Mouse (Mus musculus): ENCODE measurements around the gene Spata20.
A peak's percentile ranks its signal among the peaks of the same experiment; 100 is the strongest.

The Spata20 gene

DNA sequence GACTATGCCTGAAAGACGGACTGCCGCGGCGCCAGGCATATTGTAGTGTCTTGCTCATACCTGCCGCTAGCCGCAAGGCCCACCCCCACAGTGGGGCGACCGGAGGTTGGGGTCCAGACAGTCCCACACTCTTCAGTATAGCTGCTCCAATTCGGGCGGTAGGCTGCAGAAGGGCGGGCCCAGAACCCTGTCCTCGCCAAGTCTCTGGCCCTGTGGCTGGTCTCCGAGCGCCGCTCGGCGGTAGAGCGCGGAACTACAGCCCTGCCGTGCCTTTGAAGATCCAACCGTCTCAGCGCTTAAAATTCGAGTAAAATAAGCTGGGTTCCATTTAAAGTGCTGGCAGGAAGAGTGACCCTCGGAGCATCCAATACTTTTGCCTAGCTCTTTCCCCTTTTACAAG, at the start of gene Spata20:
Gene Spata20, minus strand, starts transcription at position 179 of the 400 bp plus-strand sequence.
- no peak for DNase-seq (ENCODE audit: low read depth, low spot score)

DNA sequence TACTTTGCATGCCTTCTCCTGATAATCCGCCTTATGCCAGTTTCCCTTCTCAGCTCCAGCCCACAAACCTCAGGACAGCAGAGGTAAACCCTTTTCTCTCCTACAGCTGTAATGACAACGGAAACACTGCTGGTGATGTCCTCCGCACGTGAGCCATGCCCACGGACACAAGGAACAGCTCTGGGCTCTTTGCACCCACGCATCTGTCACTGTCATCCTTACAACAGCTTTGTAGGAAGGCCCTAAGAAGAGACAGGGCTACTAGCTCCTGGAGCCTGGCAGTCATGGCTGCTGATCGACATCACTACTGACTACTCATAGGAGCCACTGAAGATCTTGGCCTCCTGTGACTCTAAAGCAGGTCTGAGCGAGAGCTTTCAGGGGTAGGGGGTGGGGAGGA, 47.2 kb upstream of the Spata20 start:
- no peak for DNase-seq (ENCODE audit: low read depth, low spot score)

DNA sequence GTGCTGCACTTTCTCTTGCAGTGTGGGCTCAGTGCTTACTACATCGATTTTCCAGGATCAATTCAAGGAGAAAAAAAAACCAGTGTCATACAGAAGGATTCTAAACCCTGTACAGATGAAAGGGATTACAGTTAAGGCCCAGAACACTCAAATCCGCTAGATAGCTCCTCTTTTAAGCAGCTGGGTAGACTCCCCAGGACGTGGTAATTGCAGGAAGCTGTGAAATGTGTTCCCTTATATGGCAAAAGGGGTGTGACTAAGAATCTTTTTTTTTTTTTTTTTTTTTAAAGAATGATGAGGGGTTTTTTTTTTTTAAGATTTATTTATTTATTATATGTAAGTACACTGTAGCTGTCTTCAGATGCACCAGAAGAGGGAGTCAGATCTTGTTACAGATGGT, 42.9 kb upstream of the Spata20 start:
- DNase-seq (ENCODE audit: low read depth, low spot score): no peak

DNA sequence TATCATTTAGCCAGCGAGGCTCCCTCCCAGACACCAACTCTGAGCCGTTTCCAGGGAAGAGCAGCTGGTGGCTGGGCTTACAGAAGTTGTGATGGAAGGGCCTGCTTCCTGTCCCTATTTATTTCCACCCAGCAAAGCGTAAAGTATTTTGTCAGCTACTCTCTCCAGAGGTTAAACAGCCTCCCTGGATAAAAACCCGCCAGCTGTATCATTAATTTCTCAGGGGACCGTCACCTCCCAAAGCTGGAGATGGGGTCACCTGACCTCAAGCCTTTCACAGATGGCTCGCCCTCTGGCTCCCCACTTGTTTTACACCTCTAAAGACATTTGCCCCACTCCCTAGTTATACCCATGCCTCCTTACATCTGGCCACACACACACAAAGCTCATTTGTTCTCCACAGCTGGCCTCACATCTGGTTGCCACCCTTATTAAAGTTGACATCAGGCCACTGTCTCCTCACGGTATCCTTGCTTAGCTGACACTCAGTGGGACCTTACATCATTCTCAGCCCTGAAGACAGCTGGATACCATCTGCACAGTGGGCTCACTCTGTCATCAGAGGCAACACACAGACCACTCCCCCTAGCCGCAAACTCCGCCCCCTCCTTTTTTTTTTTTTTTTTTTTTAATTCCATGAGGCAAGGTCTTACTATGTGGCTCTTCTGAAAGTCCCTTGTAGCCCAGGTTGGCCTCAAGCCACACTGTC, 40.3 kb upstream of the Spata20 start:
- no peak for DNase-seq (ENCODE audit: low read depth, low spot score)

DNA sequence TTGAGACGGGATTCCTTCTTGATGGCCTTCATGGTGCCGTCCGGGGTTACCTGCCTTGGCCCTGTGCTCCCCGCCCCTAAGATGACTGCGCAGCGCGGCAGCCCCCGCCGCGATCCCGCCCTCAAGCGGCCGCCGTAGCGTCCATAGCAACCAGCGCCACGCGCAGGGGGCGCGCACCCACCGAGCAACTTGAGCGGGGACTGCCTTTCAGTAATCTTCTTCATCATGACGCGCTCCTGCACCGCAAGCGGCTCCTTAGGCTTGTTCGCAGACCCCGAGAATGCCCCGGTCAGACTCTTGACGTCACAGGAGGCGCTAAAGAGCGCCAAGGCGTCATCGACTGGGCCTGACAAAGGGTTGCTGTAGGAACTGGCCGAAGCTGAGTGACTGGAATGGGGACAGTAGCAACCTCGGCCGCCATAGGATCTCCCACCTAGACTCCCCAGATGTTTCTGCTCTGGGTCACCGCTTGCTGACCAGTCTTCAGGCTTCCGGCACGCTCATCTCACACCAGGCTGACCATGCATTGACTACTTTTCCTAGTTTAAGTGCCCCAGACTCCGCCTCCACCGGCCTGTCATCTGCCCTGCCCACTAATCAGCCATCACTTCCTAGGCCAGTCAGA, 35.4 kb upstream of the Spata20 start, which contains the start of gene Mycbpap:
Gene Mycbpap, minus strand, starts transcription at position 524 of the 625 bp plus-strand sequence.
- DNase-seq (ENCODE audit: low read depth, low spot score): peak; percentile 67

DNA sequence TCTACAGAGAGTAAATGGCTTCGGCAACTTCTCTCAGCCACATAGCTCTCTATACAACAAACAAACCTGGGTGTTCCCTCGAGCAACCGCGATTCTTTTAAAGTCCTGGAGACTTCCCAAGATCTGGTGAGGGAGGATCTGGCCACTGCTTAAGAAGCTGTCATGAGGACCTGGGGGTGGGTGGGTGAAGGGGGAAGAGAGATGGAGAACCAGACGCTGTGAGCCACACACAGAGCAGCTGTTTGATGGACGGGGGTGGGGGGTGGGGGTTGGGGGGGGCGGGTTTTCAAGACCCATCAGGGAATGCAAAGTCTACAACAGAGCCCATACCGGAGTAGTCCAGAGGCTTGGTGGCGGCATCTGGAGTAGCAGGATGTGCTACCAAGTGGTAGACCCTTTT, 27.5 kb upstream of the Spata20 start:
- DNase-seq (ENCODE audit: low read depth, low spot score): no peak

DNA sequence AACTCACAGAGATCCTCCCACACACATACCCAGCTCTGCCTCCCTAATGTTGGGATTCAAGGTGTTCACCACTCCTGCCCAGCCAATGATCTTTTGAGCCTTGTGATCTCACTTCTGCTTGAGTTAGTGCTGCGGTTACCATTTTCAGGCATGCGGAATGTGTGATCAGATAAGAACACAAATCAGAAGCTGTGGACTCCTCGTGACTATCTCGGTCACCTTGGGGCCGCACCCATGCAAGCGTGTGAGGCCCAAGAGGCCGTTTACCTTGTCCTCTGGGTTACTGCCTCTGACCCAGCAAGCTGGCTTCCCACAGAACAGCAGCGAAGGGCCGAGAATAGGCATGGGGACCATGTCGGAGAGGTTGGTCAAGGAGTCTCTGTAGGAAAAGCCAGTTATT, 23.0 kb upstream of the Spata20 start:
- DNase-seq (ENCODE audit: low read depth, low spot score): no peak

DNA sequence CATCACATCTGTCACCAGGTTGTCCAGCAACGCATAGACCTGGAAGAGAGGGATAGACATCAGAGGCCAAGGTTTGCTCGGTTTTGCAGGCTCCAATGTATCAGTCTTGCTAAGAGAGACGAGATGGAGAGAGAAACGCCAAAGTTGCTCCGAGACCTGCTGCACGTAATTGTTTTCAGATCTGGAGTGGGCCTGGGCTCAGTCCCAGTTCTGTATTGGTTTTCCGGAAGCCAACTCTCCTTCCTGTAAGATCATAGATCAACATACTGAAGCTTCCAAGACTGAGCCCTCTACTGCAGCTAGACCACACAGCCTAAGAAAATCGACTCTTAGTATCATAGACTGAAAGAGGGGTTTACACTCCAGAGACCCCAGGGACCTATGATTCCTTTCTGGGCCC, 15.5 kb upstream of the Spata20 start:
- DNase-seq (ENCODE audit: low read depth, low spot score): no peak

DNA sequence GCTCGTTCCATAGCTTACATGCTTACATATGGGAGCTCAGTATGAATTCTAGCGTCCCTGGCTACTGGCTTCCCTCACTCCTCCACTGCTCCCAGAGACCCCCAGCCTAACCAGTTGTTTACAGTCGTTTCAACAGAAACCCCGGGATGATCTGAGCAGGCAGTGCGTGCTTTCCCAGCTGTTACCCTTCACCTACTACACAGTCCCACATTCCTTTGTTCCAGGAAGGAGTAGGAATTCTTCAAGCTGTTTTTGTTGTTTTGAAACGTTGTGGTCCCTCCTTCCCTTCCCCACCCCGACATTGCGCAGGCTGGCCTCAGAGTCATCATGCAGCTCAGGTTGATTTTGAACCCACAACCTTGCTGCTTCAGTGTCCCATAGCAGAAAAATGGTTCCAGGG, 14.4 kb upstream of the Spata20 start:
- DNase-seq (ENCODE audit: low read depth, low spot score): no peak

DNA sequence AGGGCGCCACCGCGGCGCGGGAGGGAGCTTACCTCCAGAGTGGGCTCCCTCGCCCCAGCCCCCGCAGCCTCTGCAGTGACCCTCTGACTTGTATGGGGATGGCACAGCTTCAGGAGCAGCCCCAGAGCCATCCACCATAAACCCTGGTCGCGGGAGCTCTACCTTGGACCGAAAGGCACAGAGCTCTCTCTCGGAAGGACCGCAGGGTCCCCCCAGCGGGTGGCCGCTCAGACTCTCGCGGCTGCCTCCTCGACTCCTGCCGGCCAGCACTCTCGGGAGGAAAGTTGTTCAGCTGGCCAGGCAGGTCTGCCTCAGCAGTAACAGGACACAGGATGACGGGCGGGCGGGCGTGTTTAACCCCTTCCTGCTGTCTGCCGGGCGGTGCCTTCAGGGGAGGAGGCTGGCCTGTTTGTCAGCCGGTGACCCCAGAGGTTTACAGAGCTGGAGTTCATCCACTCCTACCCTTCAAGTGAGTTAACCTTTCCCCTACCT, 13.7 kb upstream of the Spata20 start, which contains the start of gene Epn3:
Gene Epn3, minus strand, starts transcription at position 314 of the 492 bp plus-strand sequence.
- DNase-seq (ENCODE audit: low read depth, low spot score): no peak

DNA sequence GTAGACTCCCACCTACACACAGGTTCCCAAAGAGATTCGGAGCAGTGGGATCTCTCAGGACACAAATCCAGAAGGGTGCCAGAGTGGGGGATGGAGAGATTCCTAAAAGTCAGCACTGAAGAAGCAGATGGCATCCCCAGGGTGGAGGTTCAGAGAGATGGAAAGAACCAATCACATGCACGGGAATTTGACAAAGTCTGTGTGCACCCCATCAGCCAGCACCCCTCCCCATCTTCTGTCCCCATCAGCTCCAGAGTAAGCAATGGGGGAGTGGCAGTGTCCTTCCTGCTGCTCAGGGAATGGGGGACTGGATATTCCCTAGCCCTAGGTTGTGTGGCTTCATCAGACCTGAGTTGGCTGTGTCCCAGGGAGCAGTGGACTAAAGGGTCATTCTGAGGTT, 13.1 kb upstream of the Spata20 start:
- DNase-seq (ENCODE audit: low read depth, low spot score): no peak

DNA sequence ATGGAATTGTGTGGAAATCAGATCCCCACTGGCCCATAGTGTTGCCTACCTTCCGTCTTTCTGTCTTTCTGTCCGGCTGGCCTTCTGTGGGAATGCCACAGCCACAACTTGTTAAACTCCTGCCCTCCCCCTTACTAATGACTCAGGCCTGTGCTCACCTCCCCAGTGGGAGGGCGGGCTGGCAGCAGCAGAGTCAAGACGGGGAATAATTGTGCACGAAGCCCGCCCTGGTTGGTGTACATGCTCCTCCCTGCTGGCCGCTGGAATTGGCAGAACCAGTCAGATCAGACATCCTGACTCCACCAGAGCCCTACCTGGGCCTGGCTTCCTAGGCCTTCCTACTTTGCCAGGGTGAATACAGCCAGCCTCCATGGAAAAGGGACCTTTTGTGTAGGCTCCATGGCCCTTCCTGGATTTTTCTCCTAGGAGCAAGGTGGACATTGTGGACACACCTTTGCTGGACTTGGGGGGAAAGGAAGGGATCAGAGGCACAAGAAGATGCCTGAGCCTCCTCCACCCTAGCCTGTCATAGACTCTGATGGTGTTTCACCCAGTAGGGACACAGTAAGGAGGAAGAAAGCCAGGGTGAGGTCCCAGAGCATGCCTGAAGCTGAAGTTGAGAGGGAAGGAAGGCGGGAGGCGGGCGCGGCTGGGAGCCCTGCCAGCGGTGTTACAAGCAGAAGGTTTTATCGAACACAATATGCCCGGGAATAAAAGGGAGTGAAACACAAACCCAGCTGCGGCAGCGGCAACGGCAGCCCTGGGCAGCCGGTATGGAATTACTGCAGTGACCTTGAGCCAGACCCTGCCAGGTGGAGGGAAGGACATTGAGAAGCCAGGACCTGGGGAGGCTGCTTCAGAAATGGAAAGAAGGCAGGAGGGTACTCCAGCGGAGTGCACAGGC, 12.4 kb upstream of the Spata20 start:
- no peak for DNase-seq (ENCODE audit: low read depth, low spot score)

DNA sequence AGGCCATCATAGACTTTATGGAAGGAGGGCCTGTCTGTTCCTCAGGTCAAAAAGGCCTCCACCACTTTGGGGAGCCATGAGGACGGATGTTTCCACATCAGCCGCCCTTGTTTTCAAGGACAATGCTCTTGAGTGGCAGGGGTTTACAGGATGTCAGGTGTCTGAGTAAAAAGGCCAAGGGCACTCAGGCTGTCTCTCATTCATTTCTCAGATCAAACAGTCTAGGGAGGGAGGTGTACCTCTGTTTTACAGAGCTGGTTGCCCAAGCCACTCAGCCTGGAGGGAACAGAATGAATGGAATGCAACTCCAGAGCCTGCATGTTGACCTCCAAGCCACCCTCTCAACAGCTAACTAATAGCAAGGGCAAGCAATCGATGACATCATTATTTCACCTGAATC, 9.4 kb upstream of the Spata20 start:
- no peak for DNase-seq (ENCODE audit: low read depth, low spot score)

DNA sequence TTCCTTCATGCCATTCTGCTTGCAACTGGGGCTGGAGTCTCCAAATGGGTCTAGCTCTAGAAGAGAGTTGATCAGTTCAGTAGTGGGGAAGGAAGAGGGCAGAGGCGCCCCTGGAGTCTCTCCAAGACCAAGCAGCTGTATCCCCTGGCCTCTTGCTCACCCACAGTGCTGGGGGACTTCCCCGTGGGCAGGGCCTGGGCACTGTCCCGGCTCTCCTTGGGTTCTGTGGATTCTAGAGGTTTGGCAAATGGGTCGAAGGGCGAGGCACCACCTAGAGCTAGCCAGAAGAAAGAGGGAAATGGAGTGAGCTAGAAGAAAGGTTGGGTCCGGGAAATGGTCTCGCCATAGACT, 5.7 kb upstream of the Spata20 start:
- no peak for DNase-seq (ENCODE audit: low read depth, low spot score)

DNA sequence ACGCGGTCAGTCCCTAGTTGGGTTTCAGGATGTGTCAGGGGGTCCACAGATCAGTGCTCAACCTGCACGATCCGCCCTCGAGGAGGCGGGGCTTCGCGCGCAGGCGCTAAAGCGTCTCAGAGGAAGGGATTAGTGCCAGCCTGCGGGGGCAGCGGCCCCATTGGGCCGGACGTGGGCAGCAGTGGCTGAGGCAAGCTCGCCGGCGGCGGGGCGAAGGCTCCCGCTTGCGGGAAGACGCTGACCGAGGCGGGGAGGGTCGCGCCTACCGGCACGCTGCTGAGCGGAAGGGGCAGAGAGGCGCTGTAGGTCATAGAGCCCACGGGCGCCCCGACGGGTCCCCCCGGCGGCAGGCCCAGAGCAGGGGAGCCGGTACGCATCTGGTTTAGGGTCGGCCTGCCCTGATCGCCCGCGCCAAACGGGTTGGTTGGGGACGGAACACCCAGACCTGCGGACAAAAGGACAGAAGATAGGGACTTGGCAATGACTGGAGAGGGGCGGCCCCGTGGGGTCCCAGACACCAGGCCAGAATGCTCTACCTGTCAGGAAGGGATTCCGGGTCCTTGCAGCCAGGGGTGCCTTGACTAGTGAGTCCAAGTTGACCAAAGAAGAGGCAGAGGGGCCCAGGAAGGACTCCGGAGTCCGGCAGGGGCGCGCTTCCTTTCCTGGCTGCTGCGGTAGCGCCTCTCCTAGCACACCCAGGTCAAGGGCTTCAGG, 5.2 kb upstream of the Spata20 start:
- DNase-seq (ENCODE audit: low read depth, low spot score): no peak

DNA sequence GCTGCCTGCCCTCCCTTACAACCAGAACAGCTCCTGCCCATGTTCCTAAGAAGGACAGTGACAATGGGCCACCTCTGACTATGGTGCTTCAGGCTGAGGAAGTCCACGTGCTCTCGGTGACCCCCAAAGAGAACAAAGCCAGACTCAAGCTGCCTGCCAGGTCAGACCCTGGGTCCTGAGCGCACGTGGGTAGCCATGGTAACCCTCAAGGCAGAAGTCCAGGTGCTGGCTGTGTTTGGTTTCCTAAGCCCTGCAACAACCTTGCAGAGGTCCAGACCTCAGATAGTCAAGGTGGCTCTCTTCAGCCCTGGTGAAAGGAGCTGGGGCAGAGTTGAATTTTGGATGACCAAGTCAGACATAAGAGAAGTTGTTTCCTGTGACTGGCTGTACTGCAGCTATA, 3.8 kb upstream of the Spata20 start:
- no peak for DNase-seq (ENCODE audit: low read depth, low spot score)

DNA sequence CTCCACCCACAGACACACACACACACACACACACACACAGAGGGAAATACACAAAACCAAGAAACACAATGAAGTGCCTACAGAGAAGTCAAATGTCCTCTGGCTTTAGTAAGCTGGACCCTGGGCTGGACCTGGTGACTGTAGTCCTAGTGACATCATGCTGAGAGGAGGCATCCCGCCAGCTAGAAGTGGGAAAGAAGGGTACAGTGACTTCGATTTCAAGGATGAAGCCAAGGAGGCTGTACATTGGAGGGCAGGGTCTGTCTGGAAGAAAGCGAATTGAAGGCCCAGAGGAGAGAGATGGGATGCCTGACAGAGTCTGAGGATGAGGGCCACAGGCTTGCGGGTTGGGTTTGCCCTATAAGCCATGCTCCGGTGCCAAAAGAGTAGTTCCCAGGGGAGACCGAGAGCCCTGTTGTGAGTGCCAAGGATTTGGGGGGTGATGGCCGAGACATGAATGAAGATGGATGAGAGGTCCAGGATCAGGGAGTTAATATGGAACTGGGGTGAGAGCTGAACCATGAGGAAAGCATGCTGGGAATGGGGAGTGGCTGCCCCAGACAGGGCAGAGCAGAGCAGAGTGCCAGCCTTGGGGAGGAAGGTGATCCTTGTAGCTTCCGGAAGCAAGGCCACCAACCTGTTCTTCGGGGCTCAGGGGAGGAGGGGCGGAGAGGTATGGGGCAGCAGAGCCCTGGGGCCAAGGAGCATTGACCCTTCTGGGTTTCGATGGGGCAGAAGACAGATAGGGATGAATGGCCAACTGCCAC, 3.0 kb upstream of the Spata20 start:
- DNase-seq (ENCODE audit: low read depth, low spot score): no peak

DNA sequence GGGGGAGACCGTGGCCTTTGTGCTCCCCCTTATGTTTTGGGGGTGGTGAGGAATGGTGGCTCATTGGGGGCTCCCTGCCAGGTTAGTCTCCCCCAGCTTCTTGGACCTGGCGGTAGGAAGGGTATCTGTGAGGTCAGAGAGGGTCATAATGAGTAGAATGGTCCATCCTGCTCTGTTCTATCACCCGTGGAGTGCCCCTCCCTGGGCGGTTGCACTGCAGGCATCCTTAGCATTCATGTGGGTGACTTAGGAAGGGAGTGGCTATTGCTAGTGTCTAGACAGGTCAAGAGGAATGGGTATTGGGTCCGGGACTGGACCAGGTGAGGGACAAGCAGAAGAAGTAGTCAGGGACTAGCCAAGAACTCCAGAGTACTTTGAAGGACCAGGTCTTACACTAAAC, 756 bp downstream of the Spata20 start:
- no peak for DNase-seq (ENCODE audit: low read depth, low spot score)

DNA sequence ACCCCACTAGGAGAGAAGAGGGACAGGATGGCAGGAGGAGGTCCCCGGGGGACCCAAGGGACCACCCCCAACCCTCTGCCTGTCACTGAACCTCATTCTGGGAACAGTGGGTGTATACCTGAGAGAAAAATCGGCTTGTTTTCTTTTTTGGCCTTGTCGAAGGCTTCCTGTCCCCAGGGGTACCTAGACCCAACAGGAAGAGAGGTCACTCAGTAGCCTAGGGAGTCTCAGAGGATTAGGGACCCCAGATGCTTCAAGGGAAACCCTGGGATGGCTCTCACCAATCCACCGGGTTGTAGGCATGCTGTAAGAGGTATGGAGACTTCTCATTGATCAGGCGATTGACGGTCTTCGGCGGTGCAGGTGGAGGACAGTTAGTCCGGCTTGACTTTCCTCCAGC, 1.3 kb downstream of the Spata20 start:
- DNase-seq (ENCODE audit: low read depth, low spot score): no peak

DNA sequence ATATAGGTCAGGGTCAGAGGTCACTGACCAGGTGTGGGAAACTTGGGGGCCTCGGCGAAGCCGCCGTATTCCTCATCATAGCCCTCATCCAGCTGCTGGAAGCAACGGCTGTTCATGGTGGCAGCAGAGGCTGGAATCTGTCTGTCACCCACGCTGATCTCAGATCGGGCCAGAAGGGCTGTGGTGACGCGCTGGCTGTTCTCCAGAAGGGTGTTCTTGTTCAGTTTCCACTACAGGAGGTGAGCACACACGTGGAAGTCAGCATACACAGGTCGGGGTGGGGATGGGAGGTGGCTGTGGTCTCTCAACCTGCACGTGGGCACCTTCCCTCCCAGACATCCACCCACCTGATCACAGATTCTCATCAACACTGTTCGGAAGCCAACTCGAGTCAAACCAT, 2.1 kb downstream of the Spata20 start:
- DNase-seq (ENCODE audit: low read depth, low spot score): no peak

DNA sequence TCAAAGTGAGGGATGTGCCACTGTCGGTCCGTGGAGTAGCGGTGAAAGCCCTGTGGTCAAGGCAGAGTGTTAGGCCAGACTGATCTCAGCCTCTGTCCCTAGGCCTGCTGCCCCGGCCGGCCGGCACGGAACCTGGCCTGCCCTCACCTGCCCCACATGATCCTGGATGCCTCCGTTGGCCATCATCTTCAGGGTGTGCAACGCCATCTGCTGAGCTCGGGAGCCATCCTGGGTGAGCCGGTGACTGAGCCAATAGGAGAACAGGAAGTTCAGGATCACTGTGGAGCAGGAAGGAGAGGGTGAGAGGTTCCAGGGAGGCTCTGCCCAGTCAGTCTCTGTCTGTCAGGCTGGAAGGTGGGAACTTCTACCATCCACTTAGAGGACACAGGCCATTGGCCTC, 2.5 kb downstream of the Spata20 start:
- DNase-seq (ENCODE audit: low read depth, low spot score): no peak
